Mouse (Mus musculus) megakaryocyte, embryonic 14.5 days (primary cell): Measurements from ENCODE around the gene Mfsd2a.

Source experiments
- FLI1 ChIP-seq: IDR thresholded peaks from 2 replicates; pipeline ENCODE4 v1.6.1; 2012; ENCODE audit warnings: low read length, inconsistent platforms, mixed read lengths
- GATA1 ChIP-seq: IDR thresholded peaks from 3 replicates; pipeline ENCODE4 v1.6.1; 2012; ENCODE audit warnings: mixed read lengths, low read length, inconsistent platforms, borderline replicate concordance

DNA sequence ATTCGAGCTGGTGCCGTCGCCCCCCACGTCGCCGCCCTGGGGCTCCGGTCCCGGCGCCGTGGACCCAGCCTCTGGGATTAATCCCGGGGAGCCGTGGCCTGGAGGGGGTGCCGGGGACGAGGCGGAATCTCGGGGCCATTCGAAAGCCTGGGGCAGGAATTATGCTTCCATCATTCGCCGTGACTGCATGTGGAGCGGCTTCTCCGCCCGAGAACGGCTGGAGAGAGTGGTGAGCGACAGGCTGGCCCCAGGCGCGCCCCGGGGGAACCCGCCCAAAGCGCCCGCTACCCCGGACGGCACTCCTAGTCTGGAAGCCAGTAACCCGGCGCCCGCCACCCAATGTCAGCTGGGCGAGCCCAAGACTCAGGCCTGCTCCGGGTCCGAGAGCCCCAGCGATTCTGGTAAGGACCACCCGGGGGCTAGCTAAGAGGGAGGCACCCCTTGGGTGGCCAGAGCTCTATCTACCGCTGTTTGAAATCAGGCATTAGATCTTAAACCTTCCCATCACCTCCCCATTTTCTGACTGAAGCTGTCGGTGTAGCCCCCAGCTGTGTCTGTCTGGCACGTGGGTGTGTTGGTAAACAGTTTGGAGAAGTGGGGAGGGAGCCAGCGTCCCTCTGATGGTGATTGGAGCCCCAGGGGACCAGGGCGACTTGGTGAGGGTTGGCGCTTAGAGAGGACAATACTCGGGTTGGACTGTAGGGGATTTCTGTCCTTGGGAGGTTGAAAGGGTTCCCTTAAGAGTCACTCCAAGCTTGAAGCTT is 35.8 kb upstream of the Mfsd2a start:
- no peak for TF ChIP-seq GATA1
- TF ChIP-seq FLI1 = no peak
